Mouse (Mus musculus) embryonic stem cell, embryonic (primary cell): ENCODE data around the gene Sumo1.

Source experiments
- CTCF ChIA-PET, 4 experiments: fragments of 300-600 bp in 2 of 4; fragments of 350-600 bp in 2 of 4; sonication (Branson Sonifier 250); formaldehyde crosslinking; loops; one replicate each; lab custom pipeline; 2022; ENCODE audit warnings: inconsistent platforms in 2 of 4; lab: Charles Lee
- POLR2A ChIA-PET, 4 experiments: fragments of 300-600 bp in 2 of 4; fragments of 350-600 bp in 2 of 4; sonication (Branson Sonifier 250); formaldehyde crosslinking; loops; one replicate each; lab custom pipeline; 2022; ENCODE audit warnings: antibody characterized with exemption in 4 of 4, inconsistent platforms in 1 of 4; lab: Charles Lee

Sumo1 gene

DNA sequence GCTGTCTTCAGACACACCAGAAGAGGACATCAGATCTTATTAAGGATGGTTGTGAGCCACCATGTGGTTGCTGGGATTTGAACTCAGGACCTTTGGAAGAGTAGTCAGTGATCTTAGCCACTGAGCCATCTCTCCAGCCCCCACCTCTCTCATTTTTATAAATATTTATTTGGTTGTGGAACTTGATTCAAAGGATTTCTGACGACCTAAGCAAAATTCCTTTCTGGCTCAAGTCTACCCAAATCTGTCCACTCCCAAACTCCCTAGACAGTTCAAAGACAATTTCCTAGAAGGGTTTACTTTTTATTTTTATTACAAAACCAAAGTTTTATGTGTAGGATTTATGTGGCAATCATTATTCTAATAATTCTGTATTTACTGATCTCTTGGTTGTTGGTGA lies 81.4 kb downstream of the Sumo1 start:
- CTCF ChIA-PET, result no interaction called here
- POLR2A ChIA-PET, result no interaction called here

DNA sequence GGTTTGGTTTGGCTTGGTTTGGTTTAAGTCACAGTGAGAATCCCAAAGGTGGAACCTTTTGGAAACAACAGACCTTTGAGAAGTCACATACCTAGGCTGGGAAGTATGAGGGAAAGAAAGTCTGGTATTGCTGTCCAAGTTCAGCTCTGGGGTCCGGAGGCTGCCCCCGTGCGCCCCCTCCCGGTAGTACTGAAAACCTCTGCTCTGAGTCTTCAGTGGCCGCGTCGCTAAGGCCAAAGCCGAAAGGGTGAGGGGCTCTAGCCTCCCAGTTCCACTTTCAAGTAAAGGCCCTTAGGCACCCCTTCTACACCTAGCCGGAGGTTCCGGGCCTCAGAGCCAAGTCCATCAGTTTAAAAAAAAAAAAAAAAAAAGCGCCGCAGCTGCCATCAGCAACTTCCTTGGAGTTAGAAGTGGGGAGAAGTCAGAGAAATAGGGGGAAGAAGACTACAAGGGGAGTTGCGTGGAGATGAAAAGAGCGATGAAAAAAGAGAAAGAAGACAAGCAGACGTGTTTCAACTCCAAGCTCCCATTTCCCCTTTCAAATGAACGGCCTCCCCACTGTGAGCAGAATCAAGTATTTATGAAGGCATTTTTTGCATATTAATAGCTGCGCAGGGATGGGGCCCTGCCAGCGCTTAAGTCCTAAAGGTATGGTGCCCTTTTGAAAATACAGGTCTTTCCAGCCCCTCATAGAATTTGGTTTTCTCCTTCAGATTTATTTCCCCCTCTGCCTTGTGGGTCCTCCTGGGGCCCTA lies 85.8 kb downstream of the Sumo1 start:
- POLR2A ChIA-PET, result interaction anchor here in 3 of 4 experiments (0.6 to 2.5 kb wide), 12 partner anchors 8 to 348 kb away, joined by 3 to 7 read pairs (median 4); partner anchors contain the start of gene Als2 (in 1 of the 3)
- CTCF ChIA-PET, result interaction anchor here (0.5 to 3.4 kb wide), 54 partner anchors 8 to 962 kb away, joined by 3 to 16 read pairs (median 4); partner anchors contain the start of genes Als2 (in 1 of the 4), Cdk15 (in 1 of the 4) and Gm973 (in 1 of the 4)

DNA sequence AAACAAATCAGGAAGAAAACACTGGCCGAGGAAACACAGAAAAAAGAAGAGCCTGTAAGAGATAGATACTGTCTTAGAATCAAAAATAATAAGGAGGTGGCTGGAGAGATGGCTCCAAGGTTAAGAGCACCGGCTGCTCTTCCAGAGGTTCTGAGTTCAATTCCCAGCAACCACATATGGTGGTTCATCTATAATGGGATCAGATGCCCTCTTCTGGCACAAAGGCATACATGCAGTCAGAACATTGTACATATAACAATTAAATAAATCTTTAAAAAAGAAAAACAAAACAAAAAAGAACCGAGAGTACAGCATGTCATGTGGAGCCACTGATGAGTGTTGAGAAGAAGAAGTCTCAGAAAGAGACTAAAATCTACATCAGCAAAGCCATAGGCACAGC lies 89.8 kb downstream of the Sumo1 start:
- CTCF ChIA-PET, result interaction anchor here in 1 of 4 experiments (1.7 kb wide), 1 partner anchor 264 kb away, joined by 3 read pairs; no protein-coding TSS in a partner anchor
- POLR2A ChIA-PET, result interaction anchor here in 1 of 4 experiments (0.9 kb wide), 1 partner anchor 93 kb away, joined by 3 read pairs; no protein-coding TSS in a partner anchor

DNA sequence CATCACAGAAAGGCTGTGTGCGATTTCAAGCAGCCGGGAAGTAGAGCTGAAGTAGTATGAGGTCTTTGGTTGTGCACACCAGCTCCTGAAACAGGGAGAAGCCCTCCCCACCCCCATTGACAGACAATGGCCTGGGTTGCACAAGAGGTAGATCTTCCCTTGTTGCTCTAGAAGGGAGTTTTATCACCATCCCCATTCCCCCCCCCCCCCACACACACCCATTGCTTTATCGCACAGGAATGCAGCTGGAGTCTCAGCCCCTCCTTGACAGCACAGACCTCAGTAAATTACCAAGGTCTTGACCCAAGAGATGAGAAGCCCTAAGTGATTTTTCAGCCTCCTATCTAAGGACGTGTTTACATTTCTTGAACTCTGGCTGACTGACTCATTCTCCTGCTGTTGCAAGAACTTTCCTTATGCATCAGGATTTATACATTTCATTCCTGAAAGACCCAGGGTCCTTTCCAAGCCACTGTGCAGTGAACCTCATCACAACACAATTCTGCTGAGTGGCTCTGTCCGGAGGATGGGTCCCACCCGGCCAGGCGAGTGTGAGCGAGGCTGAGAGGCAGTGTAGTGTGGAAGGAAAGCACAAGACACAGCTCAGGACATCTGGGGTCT lies 90.4 kb downstream of the Sumo1 start:
- ChIA-PET CTCF (interaction anchor here in 1 of 4 experiments (0.5 to 0.7 kb wide), 2 partner anchors 15 to 19 kb away, joined by 4 to 14 read pairs; no protein-coding TSS in a partner anchor), POLR2A (interaction anchor here in 1 of 4 experiments (0.9 to 1.3 kb wide), 5 partner anchors 17 to 295 kb away, joined by 3 read pairs; no protein-coding TSS in a partner anchor)

DNA sequence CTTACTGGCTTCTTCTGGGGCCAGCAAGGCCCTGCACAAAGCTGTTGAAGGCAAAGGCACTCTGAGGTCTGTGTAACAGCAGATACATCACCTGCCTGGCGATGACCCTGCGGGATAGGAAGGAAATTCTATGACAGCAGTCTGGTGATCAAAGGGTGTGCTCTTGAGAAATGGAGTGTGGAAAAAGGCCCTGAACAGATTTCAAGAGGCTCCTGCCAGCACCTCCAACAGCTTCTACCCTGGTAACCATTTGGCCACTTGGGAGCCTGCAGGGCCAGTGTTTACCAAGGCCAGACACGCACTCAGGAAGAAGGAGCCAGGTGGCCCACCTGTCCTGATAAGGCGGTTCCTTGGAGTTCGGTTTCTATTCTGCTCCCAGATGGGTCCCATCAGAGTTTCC lies 91.3 kb downstream of the Sumo1 start:
- POLR2A ChIA-PET, result interaction anchor here in 1 of 4 experiments (0.9 to 1.3 kb wide), 3 partner anchors 16 to 294 kb away, joined by 3 read pairs; no protein-coding TSS in a partner anchor
- CTCF ChIA-PET, result interaction anchor here in 1 of 4 experiments (0.7 kb wide), 1 partner anchor 14 kb away, joined by 14 read pairs; no protein-coding TSS in a partner anchor

DNA sequence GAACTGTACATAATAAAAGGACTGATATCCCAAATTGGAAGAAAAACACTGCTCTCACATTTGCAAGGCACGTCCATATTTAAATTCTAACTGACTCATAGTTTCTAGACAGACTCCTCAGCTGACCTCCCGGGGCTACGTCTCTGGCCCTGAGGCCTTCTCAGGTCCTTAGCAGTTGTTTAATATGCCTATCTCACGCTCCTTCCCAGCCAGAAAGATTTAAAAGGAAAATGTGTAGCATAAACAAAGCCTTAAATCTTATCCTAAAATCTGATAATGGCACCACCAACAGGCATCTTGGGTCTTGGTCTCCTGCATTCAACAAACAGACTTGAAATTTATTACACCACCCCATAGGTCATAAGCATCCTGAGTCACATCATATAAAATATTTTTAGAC lies 91.9 kb downstream of the Sumo1 start:
- CTCF ChIA-PET, result no interaction called here
- POLR2A ChIA-PET, result interaction anchor here in 1 of 4 experiments (1.3 kb wide), 1 partner anchor 16 kb away, joined by 3 read pairs; no protein-coding TSS in a partner anchor

DNA sequence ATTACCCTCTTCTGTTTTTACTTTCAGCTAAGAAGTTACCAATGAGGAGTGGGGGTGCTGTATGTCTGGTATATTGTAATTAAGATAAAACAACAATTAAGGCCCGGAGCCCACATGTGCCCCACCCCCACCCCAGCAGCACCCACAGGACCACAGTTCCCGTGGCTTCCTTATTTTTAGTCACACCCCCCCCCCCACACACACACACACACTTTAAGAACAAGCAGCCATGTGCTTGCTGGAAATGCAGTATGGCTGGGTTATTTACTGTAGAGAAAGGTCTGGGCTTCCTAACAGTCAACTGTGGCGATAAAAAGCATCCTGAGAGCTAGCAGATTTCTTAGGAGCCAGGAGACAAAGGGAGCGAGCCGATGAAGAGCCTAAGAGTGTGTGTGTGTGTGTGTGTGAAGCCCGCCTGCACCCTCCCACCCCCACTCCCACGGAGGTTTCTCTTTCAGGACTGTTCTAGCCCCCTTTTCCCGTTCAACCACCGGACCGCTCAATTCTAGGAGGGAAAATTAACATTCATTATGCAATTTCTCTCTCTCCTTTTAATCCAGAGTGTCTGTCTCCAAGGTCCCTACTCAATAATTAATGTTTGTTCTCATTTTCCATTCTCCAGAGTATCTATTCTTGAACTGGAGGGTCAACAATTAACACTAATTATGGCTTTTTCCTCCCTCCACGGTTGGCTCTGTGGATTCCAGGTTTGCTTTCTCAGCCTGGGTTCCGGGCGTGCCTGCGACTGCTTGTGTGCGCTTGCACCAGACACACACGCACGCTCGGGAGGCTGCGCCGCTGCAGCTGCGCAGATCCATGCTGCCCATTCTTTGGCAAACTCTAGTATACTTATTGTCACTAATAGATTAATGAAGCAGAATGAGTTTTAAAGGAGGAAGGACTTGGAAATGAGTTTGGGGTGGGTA lies 96.1 kb downstream of the Sumo1 start:
- POLR2A ChIA-PET, result interaction anchor here in 2 of 4 experiments (0.6 to 0.9 kb wide), 4 partner anchors 14 to 613 kb away, joined by 3 to 6 read pairs (median 4); no protein-coding TSS in a partner anchor
- CTCF ChIA-PET, result interaction anchor here (0.6 to 1.9 kb wide), 8 partner anchors 10 to 166 kb away, joined by 3 to 12 read pairs (median 4); no protein-coding TSS in a partner anchor

DNA sequence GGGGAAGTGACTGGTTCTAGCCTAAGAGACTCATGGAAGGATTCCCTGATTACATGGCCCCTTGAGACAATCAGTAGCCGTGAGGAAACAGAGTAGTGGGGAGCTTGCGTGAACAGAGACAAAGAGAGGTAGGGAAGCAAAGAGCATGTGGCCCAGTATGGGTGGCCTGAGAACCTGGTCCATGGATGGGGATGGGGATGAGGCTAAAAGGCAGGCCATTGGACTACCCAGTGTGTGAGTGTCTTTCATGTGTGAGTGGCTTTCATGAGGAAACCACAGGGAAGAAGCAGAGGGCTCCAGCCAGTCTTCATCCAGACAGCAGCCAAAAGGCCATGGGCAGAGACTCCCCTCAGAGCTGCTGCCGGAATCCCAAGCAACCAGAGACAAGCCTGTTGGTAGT lies 96.8 kb downstream of the Sumo1 start:
- CTCF ChIA-PET, result interaction anchor here in 3 of 4 experiments (0.6 to 1.7 kb wide), 3 partner anchors 11 to 165 kb away, joined by 3 to 12 read pairs (median 5); no protein-coding TSS in a partner anchor
- POLR2A ChIA-PET, result interaction anchor here in 1 of 4 experiments (0.9 kb wide), 1 partner anchor 13 kb away, joined by 3 read pairs; no protein-coding TSS in a partner anchor

DNA sequence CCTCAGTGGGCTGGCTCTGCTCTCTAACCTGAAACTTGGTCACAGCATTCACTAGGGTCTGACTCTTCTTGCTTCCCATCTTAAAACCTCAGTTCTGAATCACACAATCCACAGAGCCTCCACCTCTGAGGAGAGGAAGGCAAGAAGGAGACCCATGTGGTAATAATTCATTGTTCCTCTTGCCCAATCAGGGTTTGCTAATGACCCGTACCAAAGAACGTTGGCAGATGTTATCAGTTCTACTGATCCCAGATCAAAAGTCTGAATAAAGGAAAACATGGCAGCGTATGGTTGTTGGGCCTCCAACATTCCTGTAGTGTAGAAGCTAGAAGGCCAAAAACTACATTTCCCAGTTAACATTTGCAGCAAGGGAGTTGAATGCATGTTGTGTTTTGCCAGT lies 99.1 kb downstream of the Sumo1 start:
- POLR2A ChIA-PET, result interaction anchor here in 2 of 4 experiments (0.7 to 1.2 kb wide), 3 partner anchors 30 to 195 kb away, joined by 3 to 5 read pairs (median 4); no protein-coding TSS in a partner anchor
- CTCF ChIA-PET, result no interaction called here

DNA sequence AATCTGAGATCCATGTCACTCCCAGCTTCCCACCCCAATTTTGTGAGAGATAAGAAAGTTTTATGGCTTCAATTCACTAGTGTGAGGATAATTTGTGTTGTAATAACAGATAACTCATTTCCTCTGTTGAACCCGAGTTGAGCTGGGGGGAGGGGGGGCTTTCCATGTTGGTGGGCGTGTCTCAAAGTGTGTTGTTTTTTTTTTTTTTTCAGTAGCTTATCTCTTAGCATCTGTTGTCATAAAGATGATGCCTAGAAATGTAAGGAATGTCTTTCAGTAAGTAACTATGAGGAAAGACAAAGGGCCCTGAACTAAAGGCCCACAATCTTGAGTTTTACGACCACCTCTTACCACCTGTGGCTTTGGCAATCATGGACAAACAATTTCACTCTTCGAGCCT lies 99.9 kb downstream of the Sumo1 start:
- POLR2A ChIA-PET, result interaction anchor here in 2 of 4 experiments (0.6 to 1.2 kb wide), 4 partner anchors 29 to 194 kb away, joined by 3 to 5 read pairs (median 4); no protein-coding TSS in a partner anchor
- CTCF ChIA-PET, result interaction anchor here in 1 of 4 experiments (0.6 to 0.7 kb wide), 3 partner anchors 53 to 620 kb away, joined by 3 to 4 read pairs (median 4); no protein-coding TSS in a partner anchor

DNA sequence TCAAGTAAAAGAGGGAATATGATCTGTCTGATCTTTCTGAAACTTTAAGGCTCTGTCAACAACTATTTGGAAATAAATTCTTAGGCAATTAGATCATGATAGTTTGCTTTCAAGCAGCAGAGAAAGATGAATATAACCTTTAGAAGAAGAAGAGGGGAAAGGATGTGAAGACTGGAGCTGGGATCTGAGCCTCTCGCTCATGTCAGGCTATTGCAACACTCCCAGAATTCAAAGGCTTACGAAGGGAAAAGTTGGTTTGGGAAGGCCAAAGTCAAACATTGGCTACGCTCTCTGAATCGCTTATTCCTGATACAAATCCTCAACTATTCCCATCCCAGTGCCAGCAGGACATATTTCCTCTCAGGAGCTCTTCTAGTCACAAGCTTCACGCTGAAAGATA lies 101.3 kb downstream of the Sumo1 start:
- POLR2A ChIA-PET, result interaction anchor here in 1 of 4 experiments (0.5 kb wide), 1 partner anchor 322 kb away, joined by 3 read pairs; no protein-coding TSS in a partner anchor
- CTCF ChIA-PET, result interaction anchor here in 1 of 4 experiments (0.5 kb wide), 1 partner anchor 392 kb away, joined by 3 read pairs; no protein-coding TSS in a partner anchor

DNA sequence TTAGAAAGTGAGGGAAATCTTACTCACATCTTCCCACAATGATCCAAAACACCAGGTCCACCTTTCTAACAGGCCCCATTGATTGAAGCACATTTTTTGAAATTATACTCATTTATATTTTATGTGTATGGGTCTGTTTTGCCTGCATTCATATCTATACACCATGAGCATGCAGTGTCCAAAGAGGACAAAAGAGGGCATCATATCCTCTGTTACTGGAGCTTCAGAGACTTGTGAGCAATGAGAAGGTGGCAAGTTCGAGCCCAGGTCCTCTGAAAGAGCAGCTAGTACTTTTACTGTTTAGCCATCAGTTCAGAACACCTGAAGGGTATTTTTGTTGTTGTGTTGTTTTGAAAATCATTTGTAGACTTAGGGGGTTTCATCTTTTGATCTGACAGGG lies 102.4 kb downstream of the Sumo1 start:
- ChIA-PET CTCF (interaction anchor here in 1 of 4 experiments (1.6 kb wide), 1 partner anchor 16 kb away, joined by 3 read pairs; no protein-coding TSS in a partner anchor), POLR2A (no interaction called here)

DNA sequence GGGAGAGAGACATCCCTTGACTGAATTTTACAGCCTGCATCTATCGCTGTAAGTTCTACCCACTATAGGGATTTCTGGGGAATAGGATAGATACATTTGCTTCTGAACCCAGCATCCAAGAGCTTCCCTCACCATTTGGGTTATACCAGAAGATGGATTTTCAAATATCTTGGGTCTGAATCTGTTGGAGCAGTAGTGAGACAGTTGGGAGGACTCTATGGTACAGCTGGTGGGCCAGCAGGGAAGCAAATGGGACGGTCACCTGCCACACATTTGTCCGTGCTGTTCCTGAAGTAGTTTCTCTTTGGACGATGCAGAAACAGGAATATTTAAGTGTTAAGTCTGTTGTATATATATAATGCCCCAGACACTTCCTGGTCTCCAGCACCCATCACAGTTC lies 103.1 kb downstream of the Sumo1 start:
- POLR2A ChIA-PET, result interaction anchor here in 2 of 4 experiments (0.6 kb wide), 2 partner anchors 18 to 23 kb away, joined by 3 read pairs; no protein-coding TSS in a partner anchor
- CTCF ChIA-PET, result interaction anchor here in 2 of 4 experiments (0.5 to 1.6 kb wide), 3 partner anchors 17 to 193 kb away, joined by 3 to 4 read pairs (median 3); no protein-coding TSS in a partner anchor

DNA sequence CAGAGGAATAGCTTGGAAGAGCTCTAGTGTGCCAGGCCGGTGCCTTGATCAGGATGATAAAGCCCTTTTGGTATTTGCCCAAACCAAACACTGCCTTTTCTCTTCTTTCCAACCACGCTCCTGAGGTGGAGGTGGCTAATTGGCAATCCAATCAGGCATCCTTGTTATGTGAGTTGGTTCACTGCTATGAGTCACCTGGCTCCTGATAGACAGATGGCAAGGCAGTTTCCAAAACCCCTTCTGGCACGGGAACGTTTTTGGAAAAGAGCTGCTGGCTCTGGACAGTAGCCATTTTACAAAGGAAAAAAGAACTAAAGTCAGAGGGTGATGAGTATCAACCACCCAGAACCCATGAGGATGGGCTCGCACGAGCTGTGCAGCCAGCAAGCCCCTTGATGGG lies 103.7 kb downstream of the Sumo1 start:
- POLR2A ChIA-PET, result interaction anchor here in 2 of 4 experiments (0.6 kb wide), 3 partner anchors 12 to 24 kb away, joined by 3 to 4 read pairs (median 3); no protein-coding TSS in a partner anchor
- CTCF ChIA-PET, result interaction anchor here in 3 of 4 experiments (0.5 to 1.6 kb wide), 3 partner anchors 17 to 70 kb away, joined by 3 read pairs; no protein-coding TSS in a partner anchor

DNA sequence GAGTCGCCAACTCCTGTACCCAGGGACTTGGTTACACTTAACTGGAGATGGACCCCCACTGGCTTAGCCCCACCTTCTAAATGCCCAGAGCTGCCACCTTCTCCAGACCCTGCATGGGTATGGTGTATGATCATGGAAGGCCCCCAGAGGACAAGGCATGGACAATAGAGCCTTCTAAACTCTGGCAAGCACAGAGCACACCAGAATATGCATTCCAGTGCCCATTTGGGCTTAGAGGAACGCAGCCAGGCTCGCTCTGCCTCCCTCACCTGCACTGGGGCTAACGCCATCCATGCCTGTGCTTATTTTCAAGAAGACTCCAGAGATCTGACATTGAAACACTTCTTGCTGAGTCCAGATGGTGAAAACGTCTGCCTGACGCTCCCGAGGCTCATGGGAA lies 104.4 kb downstream of the Sumo1 start:
- ChIA-PET CTCF (no interaction called here), POLR2A (no interaction called here)

DNA sequence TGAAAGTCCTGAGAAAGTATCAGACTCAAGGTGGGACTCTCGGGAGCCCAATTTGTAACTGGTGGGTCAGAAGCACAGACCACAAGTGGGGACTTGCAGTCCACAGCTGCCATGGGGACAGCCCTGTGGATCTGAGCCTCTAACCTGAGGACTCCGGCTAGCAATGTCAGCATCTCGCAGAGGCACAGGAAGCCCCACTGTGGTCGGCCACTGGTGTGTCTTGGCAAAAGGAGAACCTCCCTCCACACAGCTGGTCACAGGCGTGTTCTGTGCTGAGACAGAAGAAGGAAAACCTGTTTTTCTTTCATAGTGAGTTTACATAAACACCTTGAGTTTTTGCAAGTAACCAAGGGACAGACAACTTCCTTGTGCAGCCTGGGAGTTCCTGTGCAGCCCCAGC lies 104.8 kb downstream of the Sumo1 start:
- CTCF ChIA-PET, result no interaction called here
- POLR2A ChIA-PET, result no interaction called here

DNA sequence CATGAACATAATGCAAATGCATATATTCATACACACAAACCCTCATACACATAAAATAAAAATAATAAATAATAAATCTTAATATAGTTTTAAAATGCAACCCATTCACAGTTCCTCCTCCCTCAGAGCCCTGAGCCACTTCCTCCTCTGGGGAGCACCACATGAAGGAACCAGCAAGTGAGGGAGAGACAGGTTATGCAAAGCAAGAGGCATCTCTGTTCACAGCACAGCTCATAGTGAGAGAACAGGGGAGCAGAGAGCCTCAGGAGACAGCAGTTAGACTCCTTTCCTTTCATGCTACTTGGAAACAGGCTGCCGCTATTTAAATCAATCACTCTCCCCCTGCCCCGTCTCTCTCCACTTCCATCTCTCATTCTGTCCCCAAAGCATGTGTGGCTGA lies 107.1 kb downstream of the Sumo1 start:
- CTCF ChIA-PET, result no interaction called here

More for the DNA sequence above, 107.1 kb downstream of the Sumo1 start:
- POLR2A ChIA-PET, result interaction anchor here in 1 of 4 experiments (1.5 kb wide), 1 partner anchor 16 kb away, joined by 3 read pairs; no protein-coding TSS in a partner anchor
